Mouse (Mus musculus): Measurements from ENCODE around the gene Dnah9. TPM values are rescaled to one million over a fixed set of nuclear protein-coding genes. Genes with fewer than 3 reads are reported as not detected.

Dnah9 gene
- polyA plus RNA-seq, 1 experiment from 2014 or later, result 0.95 TPM

DNA sequence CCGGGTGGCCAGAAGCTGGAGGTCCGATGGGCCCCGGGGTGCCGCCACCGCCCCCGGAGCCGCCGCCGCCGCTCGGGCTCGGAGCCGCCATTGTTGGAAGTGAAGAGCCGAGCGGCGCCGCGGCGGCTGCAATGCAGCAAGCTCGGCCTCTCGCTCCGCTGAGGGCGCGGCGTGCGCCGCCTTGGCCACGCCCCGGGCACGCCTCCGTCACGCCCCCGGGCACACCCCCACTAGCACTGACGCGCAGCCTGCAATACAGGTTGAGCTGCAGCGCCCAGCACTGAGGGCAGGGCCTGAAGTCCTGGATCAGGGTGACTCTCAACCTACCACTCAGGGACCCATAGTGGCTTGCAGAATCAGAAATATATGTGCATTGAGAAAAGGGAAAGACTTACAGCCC, 380.2 kb downstream of the Dnah9 start, which contains the start of gene Map2k4:
Gene Map2k4, minus strand, starts transcription at position 144 of the 400 bp plus-strand sequence.
- ATAC-seq (ENCODE audit: low read depth), result peak; percentile 100
- Histone ChIP-seq H3K27me3 (ENCODE audit: control insufficient read depth, insufficient read depth, low read depth, low read length) (no peaks in the 10 kb centered on the region), H3K9ac (ENCODE audit: low read length) (peak within 1 kb of the TSS; percentile 98), H3K4me2 (ENCODE audit: low read depth, low read length) (peak within 1 kb of the TSS; percentile 60), H3K27ac (ENCODE audit: low read length) (peak within 1 kb of the TSS; percentile 80), H3K4me1 (replicated peaks; ENCODE audit: control insufficient read depth, insufficient read depth, low read length) (peaks cover 8% of the 10 kb centered on the region; the same call in 1 of the 2 replicates), H3K9me3 (ENCODE audit: control insufficient read depth, low read length) (no peaks in the 10 kb centered on the region), H3K4me3 (ENCODE audit: low read length) (peak within 1 kb of the TSS; percentile 84), H3K36me3 (ENCODE audit: control insufficient read depth, insufficient read depth, low read length) (no peaks in the 10 kb centered on the region)
- WGBS, result 0% methylated on average over 36 of the region's 36 CpGs

DNA sequence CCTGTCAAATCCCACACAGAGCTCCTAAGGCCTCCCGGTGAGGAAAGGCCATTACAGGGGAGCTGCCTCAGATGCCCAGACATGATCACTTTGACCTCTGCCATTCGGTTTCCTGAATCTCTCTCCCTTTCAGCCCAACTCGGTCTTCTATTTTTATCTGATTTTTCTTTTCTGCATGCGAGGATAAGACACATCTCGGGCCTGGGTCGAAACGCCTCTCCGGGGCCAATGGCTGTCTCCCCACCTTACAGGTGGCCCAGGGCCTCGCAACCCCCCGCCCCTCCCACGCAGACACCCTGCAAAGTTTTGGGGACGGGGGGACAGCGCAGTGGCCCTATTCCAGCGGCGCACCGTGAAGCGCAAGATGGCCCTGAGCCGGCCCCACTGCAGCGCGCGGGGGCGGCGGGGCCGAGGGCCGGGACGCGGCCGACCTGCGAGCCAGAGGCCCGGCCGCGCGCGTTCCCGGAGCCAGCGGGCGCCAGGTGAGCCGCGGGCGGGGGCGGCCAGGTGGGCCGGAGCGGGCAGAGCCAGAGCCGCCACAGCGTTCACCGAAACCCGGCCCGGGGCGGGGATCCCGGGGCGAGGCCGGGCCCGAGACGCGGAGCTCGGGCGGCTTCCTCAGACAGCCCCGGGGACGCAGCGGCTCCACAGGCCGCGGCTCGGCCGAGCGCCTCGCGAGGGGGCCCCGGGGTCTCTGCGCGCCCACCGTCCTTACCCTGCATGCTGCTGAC, 380.8 kb downstream of the Dnah9 start:
- Histone ChIP-seq H3K27ac (ENCODE audit: low read length) (peak overlapping the region; percentile 80), H3K36me3 (ENCODE audit: control insufficient read depth, insufficient read depth, low read length) (no peaks in the 10 kb centered on the region), H3K4me3 (ENCODE audit: low read length) (peak overlapping the region; percentile 84), H3K9ac (ENCODE audit: low read length) (peak overlapping the region; percentile 98), H3K4me2 (ENCODE audit: low read depth, low read length) (peak overlapping the region; percentile 60), H3K27me3 (ENCODE audit: control insufficient read depth, insufficient read depth, low read depth, low read length) (no peaks in the 10 kb centered on the region), H3K9me3 (ENCODE audit: control insufficient read depth, low read length) (no peaks in the 10 kb centered on the region), H3K4me1 (replicated peaks; ENCODE audit: control insufficient read depth, insufficient read depth, low read length) (peaks cover 8% of the 10 kb centered on the region; the same call in 1 of the 2 replicates)
- under 1% methylated on average over 63 of the region's 71 CpGs for WGBS
- peak; percentile 86 for ATAC-seq (ENCODE audit: low read depth)

GRCm38 (mm10) chr11:65786160-65786559, 382.2 kb downstream of the Dnah9 start:
- Histone ChIP-seq H3K9me3 (ENCODE audit: control insufficient read depth, low read length) (no peaks in the 10 kb centered on the region), H3K27me3 (ENCODE audit: control insufficient read depth, insufficient read depth, low read depth, low read length) (no peaks in the 10 kb centered on the region), H3K4me3 (ENCODE audit: low read length) (no peak overlapping the region), H3K36me3 (ENCODE audit: control insufficient read depth, insufficient read depth, low read length) (no peaks in the 10 kb centered on the region), H3K4me1 (replicated peaks; ENCODE audit: control insufficient read depth, insufficient read depth, low read length) (peaks cover 8% of the 10 kb centered on the region; the same call in 1 of the 2 replicates), H3K4me2 (ENCODE audit: low read depth, low read length) (peak overlapping the region; percentile 19), H3K27ac (ENCODE audit: low read length) (no peak overlapping the region), H3K9ac (ENCODE audit: low read length) (no peak overlapping the region)
- WGBS, result 62% methylated on average over 2 of the region's 2 CpGs
- ATAC-seq (ENCODE audit: low read depth), result no peak

DNA sequence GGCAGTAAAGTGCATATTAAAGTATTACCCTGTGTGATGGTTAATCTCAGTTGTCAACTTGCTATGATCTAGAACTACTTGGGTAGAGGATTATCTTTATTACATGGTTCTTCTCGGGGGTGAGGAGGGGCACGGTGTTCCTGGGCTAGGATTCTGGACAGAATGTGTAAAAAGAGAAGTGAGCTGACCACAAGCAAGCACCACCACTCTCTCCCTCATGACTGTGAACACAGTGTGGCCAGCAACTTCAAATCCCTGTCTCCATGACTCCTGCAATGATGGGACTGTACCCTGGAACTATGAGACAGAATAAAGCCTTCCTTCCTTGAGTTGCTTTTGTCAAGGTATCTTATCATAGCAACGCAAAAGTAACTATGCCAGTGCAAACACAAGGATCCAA, 386.8 kb downstream of the Dnah9 start:
- ATAC-seq (ENCODE audit: low read depth), result no peak
- Histone ChIP-seq H3K27ac (ENCODE audit: low read length) (no peak overlapping the region), H3K27me3 (ENCODE audit: control insufficient read depth, insufficient read depth, low read depth, low read length) (no peaks in the 10 kb centered on the region), H3K9me3 (ENCODE audit: control insufficient read depth, low read length) (no peaks in the 10 kb centered on the region), H3K4me1 (replicated peaks; ENCODE audit: control insufficient read depth, insufficient read depth, low read length) (peaks cover 18% of the 10 kb centered on the region), H3K9ac (ENCODE audit: low read length) (no peak overlapping the region), H3K4me2 (ENCODE audit: low read depth, low read length) (no peak overlapping the region), H3K36me3 (ENCODE audit: control insufficient read depth, insufficient read depth, low read length) (no peaks in the 10 kb centered on the region), H3K4me3 (ENCODE audit: low read length) (no peak overlapping the region)
- WGBS, result 73% methylated on average over 3 of the region's 3 CpGs

Measured in lung, embryonic 16.5 days (tissue).